Mouse (Mus musculus) stomach, postnatal 0 days (tissue): ENCODE measurements at regions not wholly inside any gene's neighbourhood (a gene's known extent, or its start where the extent isn't known, plus 50 kb on each side); places are given as distances from the start of the nearest gene placed in this dataset.

Source experiments
- ATAC-seq: fragments of 200-750 bp; cut with Nextera tagmentation; 2 replicates; pipeline ENCODE4 v1.8.0; 2017; ENCODE audit not compliant: low FRiP score, low TSS enrichment
- DNase-seq: peaks from one replicate; pipeline ENCODE4 v3.0.0-alpha.2; 2016; ENCODE audit warnings: low spot score
- H3K27ac ChIP-seq: fragments of 300-500 bp; sonication (generic); replicated peaks from 2 replicates; pipeline ENCODE4 v1.5.1; 2014; ENCODE audit warnings: mild to moderate bottlenecking, control low read depth
- H3K27me3 ChIP-seq: fragments of 300-500 bp; sonication (generic); 2 replicates; pipeline ENCODE4 v1.6.1; 2014; ENCODE audit warnings: low read length; ENCODE audit not compliant: control insufficient read depth, insufficient read depth
- H3K36me3 ChIP-seq: fragments of 300-500 bp; sonication (generic); 2 replicates; pipeline ENCODE4 v1.6.1; 2014; ENCODE audit warnings: low read length, mixed read lengths; ENCODE audit not compliant: control insufficient read depth, insufficient read depth
- H3K4me1 ChIP-seq: fragments of 300-500 bp; sonication (generic); replicated peaks from 2 replicates; pipeline ENCODE4 v1.6.1; 2014; ENCODE audit warnings: antibody characterized with exemption; ENCODE audit not compliant: control insufficient read depth, insufficient read depth
- H3K4me2 ChIP-seq: fragments of 300-500 bp; sonication (generic); replicated peaks from 2 replicates; pipeline ENCODE4 v1.6.1; 2014; ENCODE audit warnings: low read depth, mild to moderate bottlenecking, control low read depth, moderate library complexity
- H3K4me3 ChIP-seq: fragments of 300-500 bp; sonication (generic); 2 replicates; pipeline ENCODE4 v1.5.1; 2014; ENCODE audit warnings: low read depth, low read length, control low read depth
- H3K9ac ChIP-seq: fragments of 300-500 bp; sonication (generic); 2 replicates; pipeline ENCODE4 v1.6.1; 2014; ENCODE audit warnings: mild to moderate bottlenecking, low read length, control low read depth, mixed read lengths
- H3K9me3 ChIP-seq: fragments of 300-500 bp; sonication (generic); 2 replicates; pipeline ENCODE4 v1.6.1; 2016; ENCODE audit warnings: low read length; ENCODE audit not compliant: control insufficient read depth
- CTCF ChIP-seq: IDR thresholded peaks from 2 replicates; pipeline ENCODE4 v1.5.1; 2016; ENCODE audit warnings: antibody characterized with exemption, low read depth, mild to moderate bottlenecking, moderate library complexity
- EP300 ChIP-seq: optimal IDR thresholded peaks from 2 replicates; pipeline ENCODE3; 2016; ENCODE audit warnings: antibody characterized with exemption
- WGBS: fragments of 180-500 bp; shearing (Covaris S2); extraction: QIAGEN DNeasy Blood & Tissue Kit; methylation state at CpG from one replicate; pipeline ENCODE4 v1.1.7; 2014; 5-methylcytosine and 5-hydroxymethylcytosine counted together

DNA sequence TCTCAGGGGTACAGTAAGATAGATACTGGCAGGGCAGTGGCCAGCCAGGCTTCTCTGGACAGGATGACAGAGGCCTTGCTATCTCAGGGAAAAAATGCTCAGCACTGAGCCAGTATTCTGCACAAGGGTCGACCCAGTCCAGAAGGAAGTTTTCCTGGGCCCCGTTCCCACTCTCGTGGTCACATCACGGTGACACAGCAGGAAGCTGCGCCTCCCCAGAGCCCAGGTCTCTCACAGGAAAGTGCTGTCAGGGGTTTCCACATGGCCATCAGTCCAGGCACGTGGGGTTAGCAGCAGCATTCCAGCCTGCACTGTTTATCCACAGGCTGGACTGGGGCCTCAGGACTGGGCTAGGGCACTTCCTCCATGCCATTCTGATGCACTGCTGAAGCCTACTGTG, 103.5 kb upstream of the Ngf start:
- Histone ChIP-seq H3K27me3 (no peaks in the 10 kb centered on the region), H3K9me3 (no peaks in the 10 kb centered on the region), H3K27ac (no peak overlapping the region), H3K4me2 (no peak overlapping the region), H3K4me3 (no peak overlapping the region), H3K4me1 (no peaks in the 10 kb centered on the region), H3K9ac (no peak overlapping the region), H3K36me3 (no peaks in the 10 kb centered on the region)
- 57% methylated on average over 6 of the region's 6 CpGs for WGBS
- ATAC-seq (no peak), DNase-seq (no peak)
- no peak for TF ChIP-seq CTCF
- TF ChIP-seq EP300: no peak

GRCm38 (mm10) chr3:102364326-102364935, 105.3 kb upstream of the Ngf start:
- Histone ChIP-seq H3K9me3 (no peaks in the 10 kb centered on the region), H3K4me2 (no peak overlapping the region), H3K27ac (no peak overlapping the region), H3K27me3 (no peaks in the 10 kb centered on the region), H3K36me3 (no peaks in the 10 kb centered on the region), H3K4me1 (no peaks in the 10 kb centered on the region), H3K4me3 (no peak overlapping the region), H3K9ac (no peak overlapping the region)
- TF ChIP-seq CTCF: no peak
- TF ChIP-seq EP300: no peak
- WGBS: 65% methylated on average over 5 of the region's 5 CpGs
- DNase-seq: no peak
- ATAC-seq: no peak

DNA sequence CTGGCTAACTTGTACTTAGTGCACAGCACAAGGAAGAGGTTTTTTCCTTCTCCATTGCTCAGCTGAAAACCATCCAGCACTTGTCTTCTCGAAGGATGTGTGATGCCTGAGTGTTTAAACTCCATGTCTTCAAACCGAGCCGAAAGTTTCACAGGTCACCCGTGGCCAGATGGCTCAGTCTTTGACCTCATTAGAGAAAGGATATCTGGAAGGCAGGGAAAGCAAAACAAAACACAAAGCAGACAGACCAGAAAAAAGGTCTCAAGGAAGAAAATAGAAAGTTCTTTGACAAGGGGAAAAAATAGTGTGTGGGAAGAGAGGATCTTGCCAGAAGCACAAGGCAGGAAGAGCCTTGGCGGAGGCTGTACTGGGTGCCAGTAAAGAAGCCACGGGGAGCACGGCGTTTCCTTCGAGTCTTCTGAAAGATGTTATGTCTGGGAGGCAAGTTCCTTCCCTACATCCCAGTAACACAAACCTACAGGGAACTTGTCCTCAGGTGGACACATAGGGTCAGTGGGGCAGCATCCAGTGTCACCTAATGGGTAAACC, 108.9 kb upstream of the Ngf start:
- 53% methylated on average over 9 of the region's 9 CpGs for WGBS
- H3K4me1 ChIP-seq: no peaks in the 10 kb centered on the region
- ATAC-seq: no peak

GRCm38 (mm10) chr3:102358801-102359200, 110.9 kb upstream of the Ngf start:
- no peak for TF ChIP-seq CTCF
- no peak for TF ChIP-seq EP300
- no peak for DNase-seq
- H3K27ac ChIP-seq: no peak overlapping the region
- WGBS: 78% methylated on average over 4 of the region's 4 CpGs
- no peak overlapping the region for H3K9ac ChIP-seq
- no peak overlapping the region for H3K4me2 ChIP-seq
- no peak overlapping the region for H3K4me3 ChIP-seq
- no peak for ATAC-seq
- no peaks in the 10 kb centered on the region for H3K36me3 ChIP-seq
- no peaks in the 10 kb centered on the region for H3K4me1 ChIP-seq
- no peaks in the 10 kb centered on the region for H3K9me3 ChIP-seq
- no peaks in the 10 kb centered on the region for H3K27me3 ChIP-seq

More for the DNA sequence above, 108.9 kb upstream of the Ngf start:
- TF ChIP-seq EP300: no peak
- TF ChIP-seq CTCF: no peak
- Histone ChIP-seq H3K27me3 (no peaks in the 10 kb centered on the region), H3K9me3 (no peaks in the 10 kb centered on the region), H3K4me2 (no peak overlapping the region), H3K36me3 (no peaks in the 10 kb centered on the region), H3K27ac (no peak overlapping the region), H3K9ac (no peak overlapping the region), H3K4me3 (no peak overlapping the region)
- DNase-seq: no peak

DNA sequence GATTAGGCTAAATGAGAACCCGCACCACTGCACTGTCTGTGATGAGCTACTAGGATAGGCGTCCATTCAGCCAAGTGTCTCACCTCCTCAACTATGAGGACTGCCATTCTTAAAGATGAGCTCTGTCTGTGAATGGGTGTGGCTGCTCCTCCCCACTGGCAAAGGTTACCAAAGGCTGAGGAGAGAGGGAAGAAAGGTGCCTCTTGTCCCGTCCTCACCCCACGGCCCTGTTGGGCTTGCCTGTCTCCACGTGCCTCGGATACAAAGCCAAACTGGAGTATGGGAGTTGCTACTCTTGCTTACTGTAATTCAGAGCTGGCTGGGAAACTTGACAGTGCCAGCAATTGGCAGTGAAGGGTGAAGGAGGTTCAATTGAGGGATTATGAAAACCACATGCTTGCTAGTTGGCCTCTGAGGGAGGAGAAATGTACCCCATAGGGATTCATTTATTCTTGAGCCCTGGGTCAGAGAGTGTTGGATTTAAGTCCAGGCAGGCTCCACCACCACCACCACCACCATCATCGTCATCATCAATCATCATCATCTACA, 112.6 kb upstream of the Ngf start:
- no peak overlapping the region for H3K4me3 ChIP-seq
- DNase-seq (no peak), ATAC-seq (no peak)
- no peaks in the 10 kb centered on the region for H3K9me3 ChIP-seq
- no peaks in the 10 kb centered on the region for H3K27me3 ChIP-seq
- H3K4me1 ChIP-seq: no peaks in the 10 kb centered on the region
- no peak overlapping the region for H3K4me2 ChIP-seq
- no peak overlapping the region for H3K9ac ChIP-seq
- no peaks in the 10 kb centered on the region for H3K36me3 ChIP-seq
- WGBS: 78% methylated on average over 7 of the region's 7 CpGs
- no peak for TF ChIP-seq EP300
- TF ChIP-seq CTCF: no peak
- no peak overlapping the region for H3K27ac ChIP-seq

- 70% methylated on average over 2 of the region's 2 CpGs for WGBS
- Histone ChIP-seq H3K4me1 (no peaks in the 10 kb centered on the region), H3K27ac (no peak overlapping the region), H3K36me3 (no peaks in the 10 kb centered on the region), H3K9ac (no peak overlapping the region), H3K9me3 (no peaks in the 10 kb centered on the region), H3K27me3 (no peaks in the 10 kb centered on the region), H3K4me2 (no peak overlapping the region), H3K4me3 (no peak overlapping the region)
- TF ChIP-seq CTCF (no peak), EP300 (no peak)
- ATAC-seq: no peak
- DNase-seq: no peak
These were observed 114.4 kb upstream of the Ngf start for GRCm38 (mm10) chr3:102355352-102355751.
